Mouse (Mus musculus): Measurements from ENCODE around the gene Hacd2.

GRCm38 (mm10) chr16:35111143-35111620 lies 89.0 kb downstream of the Hacd2 start:
- TF ChIP-seq CTCF (IDR thresholded peaks at IDR 0.05; ENCODE audit: control insufficient read depth, insufficient read depth, low read length) (no peak), POLR2A (IDR thresholded peaks at IDR 0.05; ENCODE audit: borderline replicate concordance, control insufficient read depth, low read depth, low read length) (no peak)
